Mouse (Mus musculus): Measurements from ENCODE around the gene Tas2r121. TPM values are rescaled to one million over a fixed set of nuclear protein-coding genes. Genes with fewer than 3 reads are reported as not detected.
"Not testable (repeated sequence)": the region's sequence is repeated elsewhere in the genome, so short reads cannot be mapped to it uniquely, and the experiment has no call there.

The Tas2r121 gene
- not detected for polyA plus RNA-seq (2017; shearing (Covaris generic))

- no peak for ATAC-seq
Measured at GRCm38 (mm10) chr6:132700907-132701306, at the start of gene Tas2r121. Gene Tas2r121 (minus strand): TSS chr6:132701007.

GRCm38 (mm10) chr6:132750206-132750605 lies 49.4 kb upstream of the Tas2r121 start:
- no peak for ATAC-seq

- ATAC-seq: no peak
Measured at GRCm38 (mm10) chr6:132737935-132738334, 37.1 kb upstream of the Tas2r121 start, which contains the start of gene Tas2r115. Gene Tas2r115 (minus strand): TSS chr6:132738035.

DNA sequence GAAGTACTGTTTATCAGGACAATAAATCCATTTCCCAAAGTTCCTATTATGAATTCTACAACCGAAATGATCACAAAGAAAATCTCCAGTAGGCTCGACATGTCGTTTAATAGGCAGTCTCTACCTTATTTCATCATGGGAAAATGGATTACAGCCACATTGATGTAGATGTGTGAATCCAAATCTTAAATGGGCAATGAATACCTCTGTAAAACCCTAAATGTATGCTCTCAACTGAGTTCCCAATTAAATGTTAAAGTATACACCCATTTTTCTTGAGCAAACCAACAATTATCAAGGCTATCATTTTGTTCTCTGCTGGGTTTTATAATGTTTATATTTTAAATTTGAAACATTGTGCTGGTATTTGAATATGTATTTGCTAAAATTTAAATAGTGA lies 11.0 kb upstream of the Tas2r121 start, which contains the start of gene Tas2r122:
Gene Tas2r122, minus strand, starts transcription at position 101 of the 400 bp plus-strand sequence.
- ATAC-seq: no peak

DNA sequence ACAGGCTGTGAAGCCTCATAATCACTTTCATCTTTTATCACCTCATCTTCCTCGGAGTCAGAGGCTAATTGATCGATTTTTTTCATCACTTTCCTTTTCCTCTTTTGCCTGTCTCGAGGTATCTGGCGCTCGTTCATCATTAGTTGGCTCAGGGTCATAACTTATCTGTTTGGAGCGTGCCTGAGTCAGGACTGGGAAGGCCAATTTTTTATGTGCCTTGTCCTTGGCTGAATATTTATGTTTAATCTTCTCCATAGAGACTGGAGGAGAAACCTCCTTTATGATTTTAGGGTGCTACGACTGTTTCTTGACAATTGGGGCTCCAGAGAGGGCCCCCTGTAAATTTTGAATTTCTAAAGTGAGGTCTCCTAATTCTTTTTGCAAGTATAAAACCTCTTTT lies 9.2 kb downstream of the Tas2r121 start:
- ATAC-seq: not testable (repeated sequence)

DNA sequence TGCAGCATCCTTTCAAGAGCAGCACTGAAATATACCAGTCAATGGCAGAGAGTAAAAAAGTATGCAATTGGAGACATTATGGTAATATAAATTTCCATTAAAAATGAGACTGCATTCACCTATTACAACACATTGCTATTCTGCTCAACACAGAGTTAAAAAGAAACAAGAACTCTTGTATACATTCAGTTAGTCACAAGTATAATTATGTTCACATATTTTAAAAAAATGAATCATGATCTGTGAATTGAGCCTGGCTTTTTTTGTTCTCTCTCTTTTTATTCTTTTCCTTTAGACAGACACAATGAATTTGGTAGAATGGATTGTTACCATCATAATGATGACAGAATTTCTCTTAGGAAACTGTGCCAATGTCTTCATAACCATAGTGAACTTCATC lies 44.2 kb downstream of the Tas2r121 start, which contains the start of gene Tas2r120:
Gene Tas2r120, plus strand, starts transcription at position 301 of the 400 bp plus-strand sequence.
- ATAC-seq: no peak

DNA sequence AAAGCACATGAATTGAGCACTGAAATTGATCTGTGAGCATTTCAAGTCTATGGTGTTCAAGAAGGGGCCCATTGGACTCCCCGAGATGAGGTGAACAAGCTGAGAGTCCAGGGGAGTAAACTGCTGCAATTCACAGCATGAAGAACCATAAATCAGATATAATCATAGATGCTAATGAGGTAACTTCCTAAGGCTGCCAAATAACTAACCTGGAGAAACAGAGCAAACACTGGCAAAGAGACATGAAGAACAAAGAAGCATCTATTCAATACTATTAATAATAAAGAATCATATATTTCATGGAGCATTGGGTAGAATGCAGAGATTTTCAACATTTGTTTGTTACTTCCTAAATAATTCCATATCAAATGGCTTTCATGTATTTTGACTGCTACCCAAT lies 49.4 kb downstream of the Tas2r121 start, which contains the start of gene A630073D07Rik:
Gene A630073D07Rik, minus strand, starts transcription at position 101 of the 400 bp plus-strand sequence.
- no peak for ATAC-seq

Other genes with a start within 250 kb of the Tas2r121 start
- not detected for gene Prh1, start 131.2 kb downstream of the Tas2r121 start, polyA plus RNA-seq (2017; shearing (Covaris generic))
- gene Prp2, start 105.1 kb downstream of the Tas2r121 start, polyA plus RNA-seq (2017; shearing (Covaris generic)): not detected
- gene A630073D07Rik, start 49.5 kb downstream of the Tas2r121 start, polyA plus RNA-seq (2017; shearing (Covaris generic)): not detected
- gene Tas2r120, start 44.1 kb downstream of the Tas2r121 start, polyA plus RNA-seq (2017; shearing (Covaris generic)): not detected
- gene Tas2r122, start 10.9 kb upstream of the Tas2r121 start, polyA plus RNA-seq (2017; shearing (Covaris generic)): not detected
- gene Tas2r115, start 37.0 kb upstream of the Tas2r121 start, polyA plus RNA-seq (2017; shearing (Covaris generic)): not detected
- gene Tas2r124, start 53.7 kb upstream of the Tas2r121 start, polyA plus RNA-seq (2017; shearing (Covaris generic)): not detected
- not detected for gene Tas2r102, start 61.1 kb upstream of the Tas2r121 start, polyA plus RNA-seq (2017; shearing (Covaris generic))
- not detected for gene Tas2r136, start 77.2 kb upstream of the Tas2r121 start, polyA plus RNA-seq (2017; shearing (Covaris generic))
- gene Tas2r117, start 101.8 kb upstream of the Tas2r121 start, polyA plus RNA-seq (2017; shearing (Covaris generic)): not detected
- gene Tas2r123, start 146.1 kb upstream of the Tas2r121 start, polyA plus RNA-seq (2017; shearing (Covaris generic)): not detected
- not detected for gene Tas2r116, start 154.4 kb upstream of the Tas2r121 start, polyA plus RNA-seq (2017; shearing (Covaris generic))
- not detected for gene Tas2r110, start 167.0 kb upstream of the Tas2r121 start, polyA plus RNA-seq (2017; shearing (Covaris generic))
- not detected for gene Tas2r113, start 192.0 kb upstream of the Tas2r121 start, polyA plus RNA-seq (2017; shearing (Covaris generic))
- not detected for gene Tas2r125, start 208.6 kb upstream of the Tas2r121 start, polyA plus RNA-seq (2017; shearing (Covaris generic))